Mouse (Mus musculus): Measurements from ENCODE around the gene Cspg4. TPM values are rescaled to one million over a fixed set of nuclear protein-coding genes. Genes with fewer than 3 reads are reported as not detected.

Cspg4 gene
- polyA plus RNA-seq (2015; fragmentation: Illumina TruSeq; extraction: RNeasy Lipid Tissue Mini Kit (QIAGEN cat#74804); ENCODE audit: insufficient read depth, low read depth, low replicate concordance), result 3.8 TPM

GRCm38 (mm10) chr9:56864832-56865231 lies at the start of gene Cspg4:
TSS of gene Cspg4 (plus strand) at chr9:56865033.

GRCm38 (mm10) chr9:56864216-56864729 lies 560 bp upstream of the Cspg4 start, which contains the start of gene Odf3l1:
TSS of gene Odf3l1 (minus strand) at chr9:56864679.

GRCm38 (mm10) chr9:56928041-56928811 lies 63.4 kb downstream of the Cspg4 start, which contains the start of gene Snx33:
TSS of gene Snx33 (minus strand) at chr9:56928371.

GRCm38 (mm10) chr9:56937223-56938160 lies 72.7 kb downstream of the Cspg4 start, which contains the start of gene Imp3:
TSS of gene Imp3 (plus strand) at chr9:56937475.

Other genes with a start within 250 kb of the Cspg4 start
- gene Lingo1, start 68.6 kb upstream of the Cspg4 start, polyA plus RNA-seq (2015; fragmentation: Illumina TruSeq; extraction: RNeasy Lipid Tissue Mini Kit (QIAGEN cat#74804); ENCODE audit: insufficient read depth, low read depth, low replicate concordance), result 0.42 TPM
- not detected for gene Odf3l1, start 354 bp upstream of the Cspg4 start, polyA plus RNA-seq (2015; fragmentation: Illumina TruSeq; extraction: RNeasy Lipid Tissue Mini Kit (QIAGEN cat#74804); ENCODE audit: insufficient read depth, low read depth, low replicate concordance)
- 4.6 TPM for gene Snx33, start 63.3 kb downstream of the Cspg4 start, polyA plus RNA-seq (2015; fragmentation: Illumina TruSeq; extraction: RNeasy Lipid Tissue Mini Kit (QIAGEN cat#74804); ENCODE audit: insufficient read depth, low read depth, low replicate concordance)
- gene Imp3, start 72.4 kb downstream of the Cspg4 start, polyA plus RNA-seq (2015; fragmentation: Illumina TruSeq; extraction: RNeasy Lipid Tissue Mini Kit (QIAGEN cat#74804); ENCODE audit: insufficient read depth, low read depth, low replicate concordance), result 35.8 TPM
- gene Snupn, start 85.8 kb downstream of the Cspg4 start, polyA plus RNA-seq (2015; fragmentation: Illumina TruSeq; extraction: RNeasy Lipid Tissue Mini Kit (QIAGEN cat#74804); ENCODE audit: insufficient read depth, low read depth, low replicate concordance), result 2.2 TPM
- gene Ptpn9, start 129.9 kb downstream of the Cspg4 start, polyA plus RNA-seq (2015; fragmentation: Illumina TruSeq; extraction: RNeasy Lipid Tissue Mini Kit (QIAGEN cat#74804); ENCODE audit: insufficient read depth, low read depth, low replicate concordance), result 6.2 TPM
- gene Sin3a, start 207.0 kb downstream of the Cspg4 start, polyA plus RNA-seq (2015; fragmentation: Illumina TruSeq; extraction: RNeasy Lipid Tissue Mini Kit (QIAGEN cat#74804); ENCODE audit: insufficient read depth, low read depth, low replicate concordance), result 8.1 TPM

All from pancreas, adult 10 weeks (tissue).